Mouse (Mus musculus): ENCODE results near the gene Pcdh17. TPM values are rescaled to one million over a fixed set of nuclear protein-coding genes. Genes with fewer than 3 reads are reported as not detected.

Gene Pcdh17
- polyA plus RNA-seq, 1 experiment from 2014 or later, result 18.8 TPM

- Histone ChIP-seq H3K4me1 (peaks cover 31% of the 10 kb centered on the region), H3K9me3 (no peaks in the 10 kb centered on the region), H3K4me2 (peak overlapping the region; percentile 92), H3K36me3 (no peaks in the 10 kb centered on the region), H3K4me3 (peak overlapping the region; percentile 59), H3K27me3 (peaks cover 28% of the 10 kb centered on the region), H3K9ac (peak overlapping the region; percentile 53), H3K27ac (peak overlapping the region; percentile 66)
- WGBS, result under 1% methylated on average over 58 of the region's 59 CpGs
- no peak for ATAC-seq (ENCODE audit: borderline replicate concordance, extremely low read depth, low FRiP score, low TSS enrichment)
Observed at GRCm38 (mm10) chr14:84445503-84446410, 2.4 kb downstream of the Pcdh17 start.

DNA sequence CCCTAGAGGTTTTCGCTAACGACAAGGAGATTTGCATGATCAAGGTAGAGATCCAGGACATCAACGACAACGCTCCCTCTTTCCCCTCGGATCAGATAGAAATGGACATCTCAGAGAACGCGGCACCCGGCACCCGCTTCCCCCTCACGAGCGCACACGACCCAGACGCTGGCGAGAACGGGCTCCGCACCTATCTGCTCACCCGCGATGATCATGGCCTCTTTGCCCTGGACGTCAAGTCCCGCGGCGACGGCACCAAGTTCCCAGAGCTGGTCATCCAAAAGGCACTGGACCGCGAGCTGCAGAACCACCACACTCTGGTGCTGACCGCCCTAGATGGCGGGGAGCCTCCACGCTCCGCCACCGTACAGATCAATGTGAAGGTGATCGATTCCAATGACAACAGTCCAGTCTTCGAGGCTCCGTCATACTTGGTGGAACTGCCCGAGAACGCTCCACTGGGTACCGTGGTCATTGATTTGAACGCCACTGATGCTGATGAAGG is 3.1 kb downstream of the Pcdh17 start:
- Histone ChIP-seq H3K4me3 (peak overlapping the region; percentile 59), H3K9ac (peak overlapping the region; percentile 53), H3K4me2 (peak overlapping the region; percentile 92), H3K9me3 (no peaks in the 10 kb centered on the region), H3K4me1 (peaks cover 31% of the 10 kb centered on the region), H3K27me3 (peaks cover 28% of the 10 kb centered on the region), H3K36me3 (no peaks in the 10 kb centered on the region), H3K27ac (no peak overlapping the region)
- ATAC-seq (ENCODE audit: borderline replicate concordance, extremely low read depth, low FRiP score, low TSS enrichment), result no peak
- WGBS, result 6% methylated on average over 37 of the region's 37 CpGs

GRCm38 (mm10) chr14:84446941-84447641 is 3.7 kb downstream of the Pcdh17 start:
- Histone ChIP-seq H3K4me1 (peaks cover 31% of the 10 kb centered on the region), H3K9me3 (no peaks in the 10 kb centered on the region), H3K4me3 (peak overlapping the region; percentile 59), H3K27ac (no peak overlapping the region), H3K4me2 (peak overlapping the region; percentile 92), H3K27me3 (peaks cover 28% of the 10 kb centered on the region), H3K36me3 (no peaks in the 10 kb centered on the region), H3K9ac (peak overlapping the region; percentile 53; the same call in 1 of the 2 replicates)
- WGBS, result 8% methylated on average over 45 of the region's 45 CpGs
- ATAC-seq (ENCODE audit: borderline replicate concordance, extremely low read depth, low FRiP score, low TSS enrichment), result no peak

GRCm38 (mm10) chr14:84447661-84448380 is 4.5 kb downstream of the Pcdh17 start:
- Histone ChIP-seq H3K9ac (peak overlapping the region; percentile 34), H3K4me2 (peak overlapping the region; percentile 92), H3K27me3 (peaks cover 28% of the 10 kb centered on the region), H3K4me3 (peak overlapping the region; percentile 59), H3K27ac (no peak overlapping the region), H3K36me3 (no peaks in the 10 kb centered on the region), H3K4me1 (peaks cover 31% of the 10 kb centered on the region), H3K9me3 (no peaks in the 10 kb centered on the region)
- 3% methylated on average over 45 of the region's 45 CpGs for WGBS
- no peak for ATAC-seq (ENCODE audit: borderline replicate concordance, extremely low read depth, low FRiP score, low TSS enrichment)

- no peaks in the 10 kb centered on the region for H3K36me3 ChIP-seq
- peak overlapping the region; percentile 34; the same call in 1 of the 2 replicates for H3K9ac ChIP-seq
- H3K4me3 ChIP-seq, result peak overlapping the region; percentile 59
- H3K27ac ChIP-seq, result no peak overlapping the region
- peak overlapping the region; percentile 92 for H3K4me2 ChIP-seq
- H3K4me1 ChIP-seq, result peaks cover 31% of the 10 kb centered on the region
- WGBS, result 7% methylated on average over 15 of the region's 15 CpGs
- H3K27me3 ChIP-seq, result peaks cover 28% of the 10 kb centered on the region
- ATAC-seq (ENCODE audit: borderline replicate concordance, extremely low read depth, low FRiP score, low TSS enrichment), result no peak
- no peaks in the 10 kb centered on the region for H3K9me3 ChIP-seq
Observed at GRCm38 (mm10) chr14:84448381-84448771, 5.0 kb downstream of the Pcdh17 start.

DNA sequence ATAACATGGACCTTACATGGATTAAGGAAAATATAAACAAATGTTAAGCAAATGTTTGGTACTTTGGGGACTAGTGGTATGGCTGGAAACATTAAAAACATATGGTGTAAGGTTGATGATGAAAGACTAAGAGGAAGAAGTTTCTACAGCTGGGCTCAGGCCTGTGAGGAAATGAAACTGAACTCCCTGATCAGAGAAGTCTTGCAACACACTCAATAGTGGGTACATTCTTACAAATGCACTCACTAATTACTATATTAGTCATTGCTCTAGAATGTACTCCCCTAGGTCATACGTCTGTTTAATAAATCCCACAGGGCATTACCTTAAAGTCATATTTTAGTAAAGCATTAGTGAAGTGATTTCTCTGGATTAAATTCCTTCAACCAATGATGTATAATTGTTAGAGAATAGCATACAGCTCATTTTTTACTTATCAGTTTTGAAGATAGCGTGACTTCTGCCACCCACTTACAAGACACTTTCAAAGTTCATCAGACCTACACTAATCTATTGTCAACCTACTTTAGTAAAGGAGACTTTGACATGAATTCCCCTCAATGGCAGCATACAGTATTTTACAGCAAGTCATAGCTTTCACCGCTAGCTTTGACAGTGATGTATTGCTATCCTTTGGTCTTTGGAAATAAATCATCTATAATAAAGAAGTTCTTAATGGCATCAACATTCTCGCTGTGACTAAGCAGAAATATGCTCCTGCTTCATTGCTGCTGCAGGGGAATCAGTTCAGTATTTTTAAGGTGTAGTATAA is 10.9 kb downstream of the Pcdh17 start:
- Histone ChIP-seq H3K27me3 (no peaks in the 10 kb centered on the region), H3K4me2 (no peak overlapping the region; the same call in 1 of the 2 replicates), H3K36me3 (no peaks in the 10 kb centered on the region), H3K9ac (no peak overlapping the region), H3K4me3 (no peak overlapping the region), H3K4me1 (no peaks in the 10 kb centered on the region), H3K9me3 (no peaks in the 10 kb centered on the region), H3K27ac (no peak overlapping the region)
- no peak for ATAC-seq (ENCODE audit: borderline replicate concordance, extremely low read depth, low FRiP score, low TSS enrichment)
- 54% methylated on average over 4 of the region's 4 CpGs for WGBS

GRCm38 (mm10) chr14:84475491-84475890 is 32.1 kb downstream of the Pcdh17 start:
- ATAC-seq (ENCODE audit: borderline replicate concordance, extremely low read depth, low FRiP score, low TSS enrichment), result no peak
- Histone ChIP-seq H3K4me3 (no peak overlapping the region), H3K9ac (no peak overlapping the region), H3K27me3 (no peaks in the 10 kb centered on the region), H3K4me1 (no peaks in the 10 kb centered on the region), H3K4me2 (no peak overlapping the region), H3K9me3 (no peaks in the 10 kb centered on the region), H3K27ac (no peak overlapping the region), H3K36me3 (no peaks in the 10 kb centered on the region)
- WGBS, result 45% methylated on average over 1 of the region's 1 CpGs

DNA sequence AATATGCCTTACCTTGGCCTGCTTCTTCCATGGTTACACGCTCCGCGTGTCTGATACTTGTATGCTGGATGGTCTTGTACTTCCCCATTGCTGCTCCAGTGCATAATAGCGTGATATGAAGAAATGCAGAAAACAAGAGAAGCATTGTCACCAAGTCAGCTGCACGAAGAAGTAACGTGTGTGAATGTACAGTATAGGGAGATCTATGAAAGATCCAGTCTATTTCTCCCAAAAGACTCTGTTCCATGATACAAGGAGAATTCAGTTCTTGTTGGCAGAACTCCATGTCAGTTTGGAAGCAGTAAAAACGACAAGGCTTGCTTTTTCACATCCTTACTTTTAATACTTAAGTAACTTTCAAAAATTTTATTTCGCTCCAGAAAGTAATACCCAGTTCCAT is 33.0 kb downstream of the Pcdh17 start:
- WGBS, result 89% methylated on average over 8 of the region's 8 CpGs
- Histone ChIP-seq H3K36me3 (no peaks in the 10 kb centered on the region), H3K27ac (no peak overlapping the region), H3K27me3 (no peaks in the 10 kb centered on the region), H3K4me3 (no peak overlapping the region), H3K4me2 (no peak overlapping the region), H3K9ac (no peak overlapping the region), H3K9me3 (no peaks in the 10 kb centered on the region), H3K4me1 (no peaks in the 10 kb centered on the region)
- ATAC-seq (ENCODE audit: borderline replicate concordance, extremely low read depth, low FRiP score, low TSS enrichment), result no peak

DNA sequence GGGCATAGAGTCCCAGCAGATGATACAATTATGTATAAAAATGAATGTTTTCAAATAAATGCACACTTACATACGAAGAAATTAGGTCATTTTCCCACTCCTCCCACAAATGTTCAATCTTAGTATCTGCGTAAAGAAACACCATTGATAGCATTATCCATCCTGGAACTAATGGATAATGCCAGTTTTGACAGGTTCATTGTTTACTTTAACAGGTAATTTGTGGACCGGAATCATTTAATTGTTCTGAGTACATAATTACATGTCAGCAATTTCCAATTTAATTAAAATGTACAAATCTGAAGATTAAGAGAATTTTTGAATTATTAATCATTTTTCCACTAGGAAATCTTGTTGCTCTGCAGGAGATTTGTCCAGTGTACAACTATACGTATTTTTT is 33.5 kb downstream of the Pcdh17 start:
- Histone ChIP-seq H3K36me3 (no peaks in the 10 kb centered on the region), H3K27ac (no peak overlapping the region), H3K27me3 (no peaks in the 10 kb centered on the region), H3K9me3 (no peaks in the 10 kb centered on the region), H3K4me2 (no peak overlapping the region), H3K4me3 (no peak overlapping the region), H3K4me1 (no peaks in the 10 kb centered on the region), H3K9ac (no peak overlapping the region)
- ATAC-seq (ENCODE audit: borderline replicate concordance, extremely low read depth, low FRiP score, low TSS enrichment), result no peak
- 76% methylated on average over 4 of the region's 4 CpGs for WGBS

- Histone ChIP-seq H3K9ac (no peak overlapping the region), H3K4me2 (no peak overlapping the region), H3K4me1 (no peaks in the 10 kb centered on the region), H3K4me3 (no peak overlapping the region), H3K27ac (no peak overlapping the region), H3K27me3 (no peaks in the 10 kb centered on the region), H3K36me3 (no peaks in the 10 kb centered on the region), H3K9me3 (no peaks in the 10 kb centered on the region)
- WGBS, result 63% methylated on average over 13 of the region's 13 CpGs
- no peak for ATAC-seq (ENCODE audit: borderline replicate concordance, extremely low read depth, low FRiP score, low TSS enrichment)
Observed at GRCm38 (mm10) chr14:84477411-84477810, 34.0 kb downstream of the Pcdh17 start.

DNA sequence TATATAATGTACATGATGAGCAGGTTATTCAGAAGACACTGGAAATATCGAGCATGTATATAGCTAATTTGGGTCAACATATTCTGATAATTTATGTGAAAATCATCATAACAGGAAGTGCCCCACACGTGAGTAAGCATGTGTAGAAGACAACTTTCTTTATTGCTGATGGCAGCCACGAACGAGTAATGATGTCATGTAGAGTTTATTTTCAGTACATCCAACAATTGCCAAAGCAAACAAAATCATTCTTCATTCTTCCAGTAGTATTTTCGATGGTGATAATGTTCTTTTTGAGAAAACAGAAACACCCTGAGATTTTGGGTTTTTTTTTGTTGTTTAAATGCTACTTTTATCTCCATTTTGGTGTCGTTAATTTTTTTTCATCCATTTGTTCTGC is 37.2 kb downstream of the Pcdh17 start:
- Histone ChIP-seq H3K36me3 (no peaks in the 10 kb centered on the region), H3K4me1 (0 out of 2 replicates have a peak, but pooled peaks cover 3% of the 10 kb centered on the region), H3K27ac (no peak overlapping the region), H3K9ac (no peak overlapping the region), H3K4me3 (no peak overlapping the region), H3K4me2 (no peak overlapping the region), H3K27me3 (no peaks in the 10 kb centered on the region), H3K9me3 (no peaks in the 10 kb centered on the region)
- WGBS, result 50% methylated on average over 6 of the region's 6 CpGs
- ATAC-seq (ENCODE audit: borderline replicate concordance, extremely low read depth, low FRiP score, low TSS enrichment), result no peak

Measured in lung, embryonic 15.5 days (tissue).